Mouse (Mus musculus) stomach, postnatal 0 days (tissue): ENCODE results near the gene Endou.

Experiments used
- CTCF ChIP-seq: IDR thresholded peaks from 2 replicates; pipeline ENCODE4 v1.5.1; 2016; ENCODE audit warnings: antibody characterized with exemption, low read depth, mild to moderate bottlenecking, moderate library complexity
- EP300 ChIP-seq: optimal IDR thresholded peaks from 2 replicates; pipeline ENCODE3; 2016; ENCODE audit warnings: antibody characterized with exemption

- TF ChIP-seq CTCF (no peak), EP300 (no peak)
These were observed 15.1 kb upstream of the Endou start for GRCm38 (mm10) chr15:97746278-97746677.
